Mouse (Mus musculus): Measurements from ENCODE around the gene Gm7029. TPM values are rescaled to one million over a fixed set of nuclear protein-coding genes. Genes with fewer than 3 reads are reported as not detected.
"Not testable (repeated sequence)": the region's sequence is repeated elsewhere in the genome, so short reads cannot be mapped to it uniquely, and the experiment has no call there.

Gene Gm7029
- total RNA-seq (2017): not detected in 2 replicates

GRCm38 (mm10) chr17:33873537-33873936, at the start of gene Gm7029:
TSS of gene Gm7029 (plus strand) at chr17:33873837.
- not testable (repeated sequence) for ATAC-seq (replicated peaks in 1 of 2; ENCODE audit: insufficient read depth in 1 of 2, low FRiP score in 2 of 2, low TSS enrichment in 1 of 2, low read depth in 1 of 2, poor library complexity in 2 of 2, severe bottlenecking in 2 of 2)

- ATAC-seq (replicated peaks in 1 of 2; ENCODE audit: insufficient read depth in 1 of 2, low FRiP score in 2 of 2, low TSS enrichment in 1 of 2, low read depth in 1 of 2, poor library complexity in 2 of 2, severe bottlenecking in 2 of 2): peak; percentile 95 to 96
Measured at GRCm38 (mm10) chr17:33824084-33824996, 49.3 kb upstream of the Gm7029 start, which contains the start of the genes Rps28 and Ndufa7. TSS of gene Rps28 (minus strand) at chr17:33824562. TSS of gene Ndufa7 (plus strand) at chr17:33824572.

- ATAC-seq (replicated peaks in 1 of 2; ENCODE audit: insufficient read depth in 1 of 2, low FRiP score in 2 of 2, low TSS enrichment in 1 of 2, low read depth in 1 of 2, poor library complexity in 2 of 2, severe bottlenecking in 2 of 2): not testable (repeated sequence)
Measured at GRCm38 (mm10) chr17:33824997-33825330, 48.7 kb upstream of the Gm7029 start.

- no peak for ATAC-seq (replicated peaks in 1 of 2; ENCODE audit: insufficient read depth in 1 of 2, low FRiP score in 2 of 2, low TSS enrichment in 1 of 2, low read depth in 1 of 2, poor library complexity in 2 of 2, severe bottlenecking in 2 of 2)
Measured at GRCm38 (mm10) chr17:33825462-33825861, 48.2 kb upstream of the Gm7029 start.

- peak in 1 of 2 experiments; percentile 43; a peak in 1 of 4 replicates for ATAC-seq (replicated peaks in 1 of 2; ENCODE audit: insufficient read depth in 1 of 2, low FRiP score in 2 of 2, low TSS enrichment in 1 of 2, low read depth in 1 of 2, poor library complexity in 2 of 2, severe bottlenecking in 2 of 2)
Measured at GRCm38 (mm10) chr17:33826850-33827249, 46.8 kb upstream of the Gm7029 start.

GRCm38 (mm10) chr17:33828892-33829291, 44.7 kb upstream of the Gm7029 start:
- ATAC-seq (replicated peaks in 1 of 2; ENCODE audit: insufficient read depth in 1 of 2, low FRiP score in 2 of 2, low TSS enrichment in 1 of 2, low read depth in 1 of 2, poor library complexity in 2 of 2, severe bottlenecking in 2 of 2): no peak

GRCm38 (mm10) chr17:33829561-33829960, 44.1 kb upstream of the Gm7029 start:
- ATAC-seq (replicated peaks in 1 of 2; ENCODE audit: insufficient read depth in 1 of 2, low FRiP score in 2 of 2, low TSS enrichment in 1 of 2, low read depth in 1 of 2, poor library complexity in 2 of 2, severe bottlenecking in 2 of 2): no peak

- peak; percentile 89 to 94 for ATAC-seq (replicated peaks in 1 of 2; ENCODE audit: insufficient read depth in 1 of 2, low FRiP score in 2 of 2, low TSS enrichment in 1 of 2, low read depth in 1 of 2, poor library complexity in 2 of 2, severe bottlenecking in 2 of 2)
Measured at GRCm38 (mm10) chr17:33842966-33843795, 30.5 kb upstream of the Gm7029 start, which contains the start of gene Cd320. TSS of gene Cd320 (plus strand) at chr17:33843091.

- no peak for ATAC-seq (replicated peaks in 1 of 2; ENCODE audit: insufficient read depth in 1 of 2, low FRiP score in 2 of 2, low TSS enrichment in 1 of 2, low read depth in 1 of 2, poor library complexity in 2 of 2, severe bottlenecking in 2 of 2)
Measured at GRCm38 (mm10) chr17:33844196-33844595, 29.4 kb upstream of the Gm7029 start.

- no peak for ATAC-seq (replicated peaks in 1 of 2; ENCODE audit: insufficient read depth in 1 of 2, low FRiP score in 2 of 2, low TSS enrichment in 1 of 2, low read depth in 1 of 2, poor library complexity in 2 of 2, severe bottlenecking in 2 of 2)
Measured at GRCm38 (mm10) chr17:33848139-33848538, 25.5 kb upstream of the Gm7029 start.

- ATAC-seq (replicated peaks in 1 of 2; ENCODE audit: insufficient read depth in 1 of 2, low FRiP score in 2 of 2, low TSS enrichment in 1 of 2, low read depth in 1 of 2, poor library complexity in 2 of 2, severe bottlenecking in 2 of 2): peak; percentile 10 to 17; a peak in 1 of 4 replicates
Measured at GRCm38 (mm10) chr17:33851331-33851730, 22.3 kb upstream of the Gm7029 start.

- ATAC-seq (replicated peaks in 1 of 2; ENCODE audit: insufficient read depth in 1 of 2, low FRiP score in 2 of 2, low TSS enrichment in 1 of 2, low read depth in 1 of 2, poor library complexity in 2 of 2, severe bottlenecking in 2 of 2): no peak
Measured at GRCm38 (mm10) chr17:33857816-33858215, 15.8 kb upstream of the Gm7029 start.

GRCm38 (mm10) chr17:33865330-33866030, 8.2 kb upstream of the Gm7029 start:
- peak; percentile 87 to 91 for ATAC-seq (replicated peaks in 1 of 2; ENCODE audit: insufficient read depth in 1 of 2, low FRiP score in 2 of 2, low TSS enrichment in 1 of 2, low read depth in 1 of 2, poor library complexity in 2 of 2, severe bottlenecking in 2 of 2)

- ATAC-seq (replicated peaks in 1 of 2; ENCODE audit: insufficient read depth in 1 of 2, low FRiP score in 2 of 2, low TSS enrichment in 1 of 2, low read depth in 1 of 2, poor library complexity in 2 of 2, severe bottlenecking in 2 of 2): no peak
Measured at GRCm38 (mm10) chr17:33874411-33874810, 774 bp downstream of the Gm7029 start.

- not testable (repeated sequence) for ATAC-seq (replicated peaks in 1 of 2; ENCODE audit: insufficient read depth in 1 of 2, low FRiP score in 2 of 2, low TSS enrichment in 1 of 2, low read depth in 1 of 2, poor library complexity in 2 of 2, severe bottlenecking in 2 of 2)
Measured at GRCm38 (mm10) chr17:33875797-33876196, 2.2 kb downstream of the Gm7029 start.

- not testable (repeated sequence) for ATAC-seq (replicated peaks in 1 of 2; ENCODE audit: insufficient read depth in 1 of 2, low FRiP score in 2 of 2, low TSS enrichment in 1 of 2, low read depth in 1 of 2, poor library complexity in 2 of 2, severe bottlenecking in 2 of 2)
Measured at GRCm38 (mm10) chr17:33884320-33884719, 10.7 kb downstream of the Gm7029 start.

- not testable (repeated sequence) for ATAC-seq (replicated peaks in 1 of 2; ENCODE audit: insufficient read depth in 1 of 2, low FRiP score in 2 of 2, low TSS enrichment in 1 of 2, low read depth in 1 of 2, poor library complexity in 2 of 2, severe bottlenecking in 2 of 2)
Measured at GRCm38 (mm10) chr17:33887802-33888201, 14.2 kb downstream of the Gm7029 start.
